Mouse (Mus musculus) effector memory CD4-positive, alpha-beta T cell, adult 5 months (primary cell): Measurements from ENCODE around the gene Gm28961. TPM values are rescaled to one million over a fixed set of nuclear protein-coding genes. Genes with fewer than 3 reads are reported as not detected.

Experiments
- polyA plus RNA-seq: library from polyadenylated mRNA; unstranded; fragments of 100-300 nt; shearing (Covaris generic); gene quantifications from one replicate; pipeline ENCODE4 v1.2.1, GENCODE M21; 2017

Gm28961 gene
- not detected for polyA plus RNA-seq

DNA sequence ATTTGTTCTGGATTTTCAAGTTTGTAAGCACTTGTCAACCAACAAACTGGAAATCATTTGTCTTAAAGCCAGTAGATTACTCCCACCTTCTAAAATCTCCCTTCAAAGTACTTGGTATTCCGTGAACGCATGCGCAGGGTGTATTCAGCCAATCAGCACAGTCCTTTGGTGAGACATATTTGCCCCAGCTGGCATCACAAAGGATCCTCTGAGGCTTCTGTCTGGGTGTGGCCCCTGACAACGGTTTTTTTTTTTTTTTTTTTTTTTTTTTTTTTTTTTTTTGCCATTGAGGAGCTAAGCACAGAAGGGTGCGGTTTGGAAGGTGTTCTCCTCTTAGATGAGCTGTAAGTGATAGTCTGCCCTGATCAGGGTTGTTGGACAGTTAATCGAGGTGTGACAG, at the start of gene Gm28961:
TSS of gene Gm28961 (plus strand) at position 301 of the 400 bp plus-strand sequence.

Other genes starting within 250 kb of the Gm28961 start
- not detected for gene Gm21943, start 172.0 kb upstream of the Gm28961 start, polyA plus RNA-seq